Mouse (Mus musculus) limb, embryonic 15.5 days (tissue): ENCODE results near the gene Zfand3. TPM values are rescaled to one million over a fixed set of nuclear protein-coding genes. Genes with fewer than 3 reads are reported as not detected.

ENCODE experiments used
- ATAC-seq: fragments of 200-750 bp; cut with Nextera tagmentation; 2 replicates; pipeline ENCODE4 v1.8.0; 2017; ENCODE audit warnings: low read depth, moderate TSS enrichment; ENCODE audit not compliant: insufficient number of reproducible peaks, low FRiP score, low TSS enrichment
- H3K27ac ChIP-seq: fragments of 300-500 bp; sonication (generic); 2 replicates; pipeline ENCODE4 v1.5.1; 2015; ENCODE audit warnings: moderate library complexity, mild to moderate bottlenecking, inconsistent platforms
- H3K27me3 ChIP-seq: fragments of 300-500 bp; sonication (generic); 2 replicates; pipeline ENCODE4 v1.6.1; 2015; ENCODE audit warnings: inconsistent platforms
- H3K36me3 ChIP-seq: fragments of 300-500 bp; sonication (generic); 2 replicates; pipeline ENCODE4 v1.6.1; 2015; ENCODE audit warnings: inconsistent platforms
- H3K4me1 ChIP-seq: fragments of 300-500 bp; sonication (generic); 2 replicates; pipeline ENCODE4 v1.6.1; 2015; ENCODE audit warnings: inconsistent platforms
- H3K4me2 ChIP-seq: fragments of 300-500 bp; sonication (generic); 2 replicates; pipeline ENCODE4 v1.6.1; 2015; ENCODE audit warnings: mild to moderate bottlenecking, inconsistent platforms
- H3K4me3 ChIP-seq: fragments of 300-500 bp; sonication (generic); 2 replicates; pipeline ENCODE4 v1.5.1; 2015; ENCODE audit warnings: mild to moderate bottlenecking, inconsistent platforms
- H3K9ac ChIP-seq: fragments of 300-500 bp; sonication (generic); 2 replicates; pipeline ENCODE4 v1.6.1; 2015; ENCODE audit warnings: inconsistent platforms
- H3K9me3 ChIP-seq: fragments of 300-500 bp; sonication (generic); 2 replicates; pipeline ENCODE4 v1.6.1; 2016; ENCODE audit warnings: inconsistent platforms
- WGBS: fragments of 180-500 bp; shearing (Covaris S2); methylation state at CpG from one replicate; pipeline ENCODE4 v1.1.7; 2015; 5-methylcytosine and 5-hydroxymethylcytosine counted together
- polyA plus RNA-seq: library from polyadenylated mRNA; unstranded; fragments of >200 nt; fragmentation: Nextera tagmentation; extraction: Ambion mirVana; gene quantifications from 2 replicates; pipeline ENCODE4 v1.2.1, GENCODE M21; 2015

The Zfand3 gene
- polyA plus RNA-seq, 1 experiment from 2014 or later: 53.1 TPM

GRCm38 (mm10) chr17:30159341-30159740, 154.8 kb downstream of the Zfand3 start:
- no peak overlapping the region for H3K9ac ChIP-seq
- no peak for ATAC-seq

GRCm38 (mm10) chr17:30160823-30161432, 156.4 kb downstream of the Zfand3 start:
- Histone ChIP-seq H3K36me3 (no peaks in the 10 kb centered on the region), H3K4me1 (peaks cover 4% of the 10 kb centered on the region; the same call in 1 of the 2 replicates), H3K9me3 (no peaks in the 10 kb centered on the region), H3K9ac (no peak overlapping the region), H3K4me2 (no peak overlapping the region), H3K4me3 (no peak overlapping the region), H3K27ac (no peak overlapping the region), H3K27me3 (no peaks in the 10 kb centered on the region)
- no peak for ATAC-seq
- WGBS: 75% methylated on average over 14 of the region's 14 CpGs

More at GRCm38 (mm10) chr17:30159341-30159740, 154.8 kb downstream of the Zfand3 start:
- Histone ChIP-seq H3K27ac (no peak overlapping the region), H3K4me2 (no peak overlapping the region), H3K4me3 (no peak overlapping the region), H3K27me3 (no peaks in the 10 kb centered on the region), H3K36me3 (no peaks in the 10 kb centered on the region), H3K4me1 (peaks cover 5% of the 10 kb centered on the region), H3K9me3 (no peaks in the 10 kb centered on the region)
- WGBS: 73% methylated on average over 5 of the region's 5 CpGs

DNA sequence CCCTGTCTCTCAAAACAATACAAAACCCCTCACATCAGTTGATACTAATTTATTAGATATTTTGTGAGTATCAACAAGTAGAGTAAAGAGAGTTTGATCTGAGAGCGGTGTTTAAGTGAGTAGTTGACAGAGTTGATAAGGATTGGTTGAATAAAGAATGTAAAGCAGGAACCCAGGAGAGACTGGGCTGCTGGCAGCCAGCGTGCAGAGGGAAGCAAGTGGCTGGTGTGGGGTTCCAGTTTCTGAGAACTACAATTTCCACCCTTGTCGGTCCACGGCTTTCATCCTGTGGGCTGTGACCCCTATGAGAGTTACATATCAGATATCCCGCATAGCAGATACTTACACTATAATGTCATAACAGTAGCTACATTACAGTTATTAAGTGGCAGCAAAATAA, 158.4 kb downstream of the Zfand3 start:
- Histone ChIP-seq H3K36me3 (peaks cover 3% of the 10 kb centered on the region; the same call in 1 of the 2 replicates), H3K4me2 (no peak overlapping the region), H3K4me3 (no peak overlapping the region), H3K27ac (no peak overlapping the region), H3K27me3 (no peaks in the 10 kb centered on the region), H3K4me1 (peaks cover 4% of the 10 kb centered on the region; the same call in 1 of the 2 replicates), H3K9ac (no peak overlapping the region), H3K9me3 (no peaks in the 10 kb centered on the region)
- ATAC-seq: no peak
- 82% methylated on average over 5 of the region's 5 CpGs for WGBS

DNA sequence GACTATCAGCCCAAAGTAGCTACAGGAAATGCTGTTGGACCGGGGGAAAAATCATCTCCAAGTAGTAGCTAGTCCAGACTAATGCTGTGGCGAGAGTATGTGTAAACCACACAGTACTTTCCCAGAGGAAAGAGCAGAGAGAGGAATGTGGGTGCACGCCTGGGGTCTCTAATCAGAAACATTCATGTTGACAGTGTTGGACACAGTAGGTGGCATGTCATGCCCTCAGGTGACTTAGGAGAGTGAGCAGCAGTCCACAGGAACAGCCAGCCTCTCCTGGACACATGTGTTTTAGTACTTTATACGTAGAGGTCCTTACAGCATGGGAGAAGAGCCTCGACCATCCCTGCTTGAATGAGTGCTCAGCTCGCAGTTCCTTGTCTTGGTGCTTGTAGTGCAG, 159.3 kb downstream of the Zfand3 start:
- H3K27ac ChIP-seq: 0 out of 2 replicates have a peak overlapping the region, but pooled peaks have one; percentile 7
- no peak overlapping the region for H3K9ac ChIP-seq
- ATAC-seq: no peak
- H3K9me3 ChIP-seq: no peaks in the 10 kb centered on the region
- H3K4me2 ChIP-seq: no peak overlapping the region
- H3K27me3 ChIP-seq: no peaks in the 10 kb centered on the region
- H3K4me1 ChIP-seq: peaks cover 4% of the 10 kb centered on the region; the same call in 1 of the 2 replicates
- WGBS: 60% methylated on average over 6 of the region's 6 CpGs
- no peak overlapping the region for H3K4me3 ChIP-seq
- peaks cover 3% of the 10 kb centered on the region for H3K36me3 ChIP-seq

GRCm38 (mm10) chr17:30164818-30165217, 160.3 kb downstream of the Zfand3 start:
- no peak overlapping the region for H3K27ac ChIP-seq
- H3K9me3 ChIP-seq: no peaks in the 10 kb centered on the region
- H3K4me1 ChIP-seq: peaks cover 4% of the 10 kb centered on the region; the same call in 1 of the 2 replicates
- no peak overlapping the region for H3K4me3 ChIP-seq
- H3K27me3 ChIP-seq: no peaks in the 10 kb centered on the region
- peaks cover 3% of the 10 kb centered on the region for H3K36me3 ChIP-seq
- WGBS: 91% methylated on average over 9 of the region's 9 CpGs
- H3K9ac ChIP-seq: no peak overlapping the region
- no peak for ATAC-seq
- no peak overlapping the region for H3K4me2 ChIP-seq

GRCm38 (mm10) chr17:30177435-30177834, 172.9 kb downstream of the Zfand3 start:
- ATAC-seq: no peak
- H3K9me3 ChIP-seq: no peaks in the 10 kb centered on the region
- H3K4me1 ChIP-seq: no peaks in the 10 kb centered on the region
- 86% methylated on average over 4 of the region's 4 CpGs for WGBS
- H3K27ac ChIP-seq: no peak overlapping the region
- H3K9ac ChIP-seq: no peak overlapping the region
- no peaks in the 10 kb centered on the region for H3K27me3 ChIP-seq
- H3K4me3 ChIP-seq: no peak overlapping the region
- H3K36me3 ChIP-seq: peaks cover 7% of the 10 kb centered on the region
- H3K4me2 ChIP-seq: no peak overlapping the region

DNA sequence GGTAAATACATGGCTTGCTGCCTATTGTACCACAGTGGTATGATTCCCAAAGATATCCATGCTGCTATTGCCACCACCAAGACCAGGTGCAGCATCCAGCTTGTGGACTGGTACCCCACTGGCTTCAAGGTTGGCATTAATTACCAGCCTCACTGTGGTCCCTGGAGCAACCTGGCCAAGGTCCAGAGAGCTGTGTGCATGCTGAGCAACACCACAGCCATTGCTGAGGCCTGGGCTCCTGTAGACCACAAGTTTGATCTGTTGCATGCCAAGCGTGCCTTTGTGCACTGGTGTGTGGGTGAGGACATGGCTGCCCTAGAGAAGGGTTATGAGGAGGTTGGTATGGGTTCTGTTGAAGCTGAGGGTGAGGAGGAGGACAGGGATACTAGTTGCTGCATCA, 173.9 kb downstream of the Zfand3 start:
- WGBS: 79% methylated on average over 1 of the region's 1 CpGs

GRCm38 (mm10) chr17:30180197-30180596, 175.7 kb downstream of the Zfand3 start:
- Histone ChIP-seq H3K36me3 (peaks cover 7% of the 10 kb centered on the region), H3K9me3 (no peaks in the 10 kb centered on the region), H3K4me2 (no peak overlapping the region), H3K27ac (no peak overlapping the region), H3K4me3 (no peak overlapping the region), H3K4me1 (no peaks in the 10 kb centered on the region), H3K27me3 (no peaks in the 10 kb centered on the region), H3K9ac (no peak overlapping the region)
- no peak for ATAC-seq
- 84% methylated on average over 6 of the region's 6 CpGs for WGBS

More for the DNA sequence above, 173.9 kb downstream of the Zfand3 start:
- Histone ChIP-seq H3K4me2 (no peak overlapping the region), H3K27me3 (no peaks in the 10 kb centered on the region), H3K4me3 (no peak overlapping the region), H3K27ac (no peak overlapping the region), H3K9ac (no peak overlapping the region), H3K4me1 (no peaks in the 10 kb centered on the region), H3K9me3 (no peaks in the 10 kb centered on the region), H3K36me3 (peaks cover 7% of the 10 kb centered on the region)
- no peak for ATAC-seq

DNA sequence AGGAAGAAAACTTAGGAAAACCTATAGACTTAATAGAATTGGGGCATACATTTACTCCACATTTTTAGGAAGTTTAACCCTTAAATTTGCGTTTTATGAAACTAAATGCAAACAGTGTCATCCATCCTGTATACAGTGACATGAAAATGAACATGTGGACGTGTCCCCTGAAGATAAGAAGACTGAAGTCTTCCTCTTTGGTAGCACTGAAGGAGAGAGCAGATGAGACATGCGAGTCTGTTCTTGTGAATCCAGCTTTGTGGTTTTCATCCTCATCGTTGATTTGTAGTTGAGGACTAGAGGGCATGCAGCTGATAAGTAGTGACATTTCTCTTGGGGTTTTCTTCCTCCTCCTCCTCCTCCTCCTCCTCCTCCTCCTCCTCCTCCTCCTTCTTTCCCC, 177.0 kb downstream of the Zfand3 start:
- Histone ChIP-seq H3K4me1 (no peaks in the 10 kb centered on the region), H3K36me3 (peaks cover 7% of the 10 kb centered on the region), H3K4me3 (no peak overlapping the region), H3K9ac (no peak overlapping the region), H3K27me3 (no peaks in the 10 kb centered on the region), H3K4me2 (no peak overlapping the region), H3K27ac (no peak overlapping the region), H3K9me3 (no peaks in the 10 kb centered on the region)
- 82% methylated on average over 4 of the region's 4 CpGs for WGBS
- no peak for ATAC-seq

GRCm38 (mm10) chr17:30182063-30182462, 177.5 kb downstream of the Zfand3 start:
- 81% methylated on average over 2 of the region's 2 CpGs for WGBS
- H3K27me3 ChIP-seq: no peaks in the 10 kb centered on the region
- H3K4me2 ChIP-seq: no peak overlapping the region
- H3K36me3 ChIP-seq: peaks cover 7% of the 10 kb centered on the region
- no peak overlapping the region for H3K9ac ChIP-seq
- H3K4me3 ChIP-seq: no peak overlapping the region
- H3K27ac ChIP-seq: no peak overlapping the region
- 0 out of 2 replicates have a peak, but pooled peaks cover 2% of the 10 kb centered on the region for H3K4me1 ChIP-seq
- H3K9me3 ChIP-seq: no peaks in the 10 kb centered on the region
- no peak for ATAC-seq

DNA sequence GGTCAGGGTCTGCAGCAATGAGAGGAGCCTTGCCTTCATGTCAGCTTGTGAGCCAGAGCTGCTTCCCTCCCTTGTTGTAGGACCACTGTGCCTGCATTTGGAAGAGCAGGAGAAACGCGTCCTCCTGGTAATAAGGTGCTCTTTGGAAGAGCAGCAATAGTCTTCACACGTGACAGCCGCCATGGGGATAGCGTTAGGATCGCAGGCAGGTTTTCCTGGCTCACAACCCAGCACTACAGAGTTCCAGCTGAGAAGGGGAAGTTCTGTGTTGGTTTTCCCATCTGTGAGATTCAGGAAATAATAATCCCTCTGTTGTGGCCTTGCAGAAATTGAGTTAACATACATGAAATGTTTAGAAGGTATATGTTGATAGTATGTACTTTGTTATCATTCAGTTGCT, 179.0 kb downstream of the Zfand3 start:
- H3K4me1 ChIP-seq: peaks cover 15% of the 10 kb centered on the region
- no peak overlapping the region for H3K4me3 ChIP-seq
- 84% methylated on average over 6 of the region's 6 CpGs for WGBS
- no peak for ATAC-seq
- H3K36me3 ChIP-seq: 0 out of 2 replicates have a peak, but pooled peaks cover 2% of the 10 kb centered on the region
- no peak overlapping the region for H3K27ac ChIP-seq
- H3K4me2 ChIP-seq: no peak overlapping the region
- H3K9ac ChIP-seq: no peak overlapping the region
- no peaks in the 10 kb centered on the region for H3K9me3 ChIP-seq
- H3K27me3 ChIP-seq: no peaks in the 10 kb centered on the region

DNA sequence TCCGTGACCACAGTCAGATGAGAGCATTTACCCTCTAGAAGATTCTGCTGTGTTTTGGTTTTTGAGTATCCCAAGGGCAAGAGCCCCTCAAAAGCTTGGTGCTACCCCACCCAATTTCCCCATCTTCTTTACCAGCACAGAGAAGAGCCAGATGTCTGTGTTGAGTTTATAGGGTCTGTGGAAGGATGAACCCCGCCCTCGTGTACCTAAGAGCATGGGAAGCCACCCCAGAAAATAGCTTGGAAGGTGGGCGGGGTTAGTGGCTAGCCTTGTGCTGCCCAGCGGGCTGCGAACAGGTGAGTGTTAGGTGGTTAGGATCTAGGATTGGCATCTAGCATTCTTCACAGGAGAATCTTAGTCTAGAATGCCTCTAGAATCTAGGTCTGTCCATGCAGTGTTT, 182.6 kb downstream of the Zfand3 start:
- no peaks in the 10 kb centered on the region for H3K9me3 ChIP-seq
- H3K9ac ChIP-seq: no peak overlapping the region
- no peak overlapping the region for H3K4me2 ChIP-seq
- no peaks in the 10 kb centered on the region for H3K27me3 ChIP-seq
- H3K27ac ChIP-seq: no peak overlapping the region
- no peak for ATAC-seq
- 0 out of 2 replicates have a peak, but pooled peaks cover 2% of the 10 kb centered on the region for H3K36me3 ChIP-seq
- WGBS: 75% methylated on average over 6 of the region's 6 CpGs
- no peak overlapping the region for H3K4me3 ChIP-seq
- H3K4me1 ChIP-seq: peaks cover 34% of the 10 kb centered on the region
